Mouse (Mus musculus): ENCODE measurements around the gene Lrrc75b.

DNA sequence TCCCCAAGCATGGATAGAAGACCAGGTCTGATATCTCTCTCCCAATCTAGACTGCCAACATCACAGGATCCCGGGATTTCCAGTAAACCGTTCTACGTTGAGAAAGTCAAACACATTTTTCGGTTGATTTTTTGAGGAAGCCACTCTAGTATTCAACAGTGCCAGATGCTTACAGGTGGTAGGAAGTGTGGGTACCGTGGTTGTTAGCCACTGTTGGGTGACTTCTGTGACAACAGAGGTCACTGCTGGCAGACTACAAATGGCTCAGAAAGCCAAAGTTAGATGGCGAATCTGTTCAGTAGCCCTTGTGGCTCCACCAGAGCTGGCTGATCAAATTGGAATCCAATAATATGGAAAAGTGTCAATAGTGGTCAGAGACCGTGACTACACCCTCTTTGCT lies 56.4 kb downstream of the Lrrc75b start:
- TF ChIP-seq CTCF (IDR thresholded peaks at IDR 0.05), result no peak
- TF ChIP-seq EP300 (IDR thresholded peaks at IDR 0.05), result no peak

Data from lung, postnatal 0 days (tissue).